Mouse (Mus musculus) heart, embryonic 10.5 days (tissue): ENCODE measurements around the gene Myo5c. TPM values are rescaled to one million over a fixed set of nuclear protein-coding genes. Genes with fewer than 3 reads are reported as not detected.

Experiments
- DNase-seq: peaks from one replicate; pipeline ENCODE4 v3.0.0-alpha.2; 2017; ENCODE audit warnings: low spot score
- H3K27ac ChIP-seq: fragments of 300-500 bp; sonication (generic); 2 replicates; pipeline ENCODE4 v1.5.1; 2016; ENCODE audit warnings: mild to moderate bottlenecking
- H3K27me3 ChIP-seq: fragments of 300-500 bp; sonication (generic); 2 replicates; pipeline ENCODE4 v1.6.1; 2016; ENCODE audit warnings: mild to moderate bottlenecking; ENCODE audit not compliant: poor library complexity, insufficient read depth, severe bottlenecking
- H3K36me3 ChIP-seq: fragments of 300-500 bp; sonication (generic); 2 replicates; pipeline ENCODE4 v1.6.1; 2016; ENCODE audit warnings: mild to moderate bottlenecking, moderate library complexity
- H3K4me1 ChIP-seq: fragments of 300-500 bp; sonication (generic); 2 replicates; pipeline ENCODE4 v1.6.1; 2016; ENCODE audit warnings: mild to moderate bottlenecking
- H3K4me3 ChIP-seq: fragments of 300-500 bp; sonication (generic); 2 replicates; pipeline ENCODE4 v1.5.1; 2016; ENCODE audit warnings: mild to moderate bottlenecking, moderate library complexity
- H3K9me3 ChIP-seq: fragments of 300-500 bp; sonication (generic); 2 replicates; pipeline ENCODE4 v1.6.1; 2016; ENCODE audit warnings: mild to moderate bottlenecking, moderate library complexity
- WGBS: fragments of 180-500 bp; shearing (Covaris S2); methylation state at CpG from one replicate; pipeline ENCODE4 v1.1.7; 2016; 5-methylcytosine and 5-hydroxymethylcytosine counted together
- polyA plus RNA-seq: library from polyadenylated mRNA; unstranded; fragments of >200 nt; fragmentation: Nextera tagmentation; extraction: Ambion mirVana; gene quantifications from 2 replicates; pipeline ENCODE4 v1.2.1, GENCODE M21; 2016

The Myo5c gene
- 0.51 and 1.4 TPM in 2 replicates for polyA plus RNA-seq

- Histone ChIP-seq H3K36me3 (no peaks in the 10 kb centered on the region), H3K27ac (0 out of 2 replicates have a peak within 1 kb of the TSS, but pooled peaks have one; percentile 24), H3K4me3 (peak within 1 kb of the TSS; percentile 70), H3K4me1 (peaks cover 33% of the 10 kb centered on the region), H3K9me3 (no peaks in the 10 kb centered on the region), H3K27me3 (peaks cover 44% of the 10 kb centered on the region)
- peak; percentile 78 for DNase-seq
- 3% methylated on average over 48 of the region's 48 CpGs for WGBS
Observed at GRCm38 (mm10) chr9:75231841-75232746, at the start of gene Myo5c. Gene Myo5c, plus strand, starts transcription at chr9:75232020.

- no peak for DNase-seq
- Histone ChIP-seq H3K36me3 (peaks cover 38% of the 10 kb centered on the region), H3K27ac (no peak overlapping the region), H3K4me3 (no peak overlapping the region), H3K4me1 (no peaks in the 10 kb centered on the region), H3K27me3 (no peaks in the 10 kb centered on the region), H3K9me3 (no peaks in the 10 kb centered on the region)
- WGBS, result 75% methylated on average over 3 of the region's 3 CpGs
Observed at GRCm38 (mm10) chr9:75187646-75188260, 44.1 kb upstream of the Myo5c start.

- no peak for DNase-seq
- Histone ChIP-seq H3K4me3 (no peak overlapping the region), H3K27ac (no peak overlapping the region), H3K36me3 (peaks cover 12% of the 10 kb centered on the region), H3K27me3 (no peaks in the 10 kb centered on the region), H3K4me1 (peaks cover 14% of the 10 kb centered on the region; the same call in 1 of the 2 replicates), H3K9me3 (no peaks in the 10 kb centered on the region)
- WGBS, result 64% methylated on average over 4 of the region's 4 CpGs
Observed at GRCm38 (mm10) chr9:75193858-75194257, 38.0 kb upstream of the Myo5c start.

GRCm38 (mm10) chr9:75196335-75196734 is 35.5 kb upstream of the Myo5c start:
- no peaks in the 10 kb centered on the region for H3K27me3 ChIP-seq
- no peaks in the 10 kb centered on the region for H3K9me3 ChIP-seq
- no peak for DNase-seq
- peaks cover 20% of the 10 kb centered on the region for H3K36me3 ChIP-seq
- H3K4me3 ChIP-seq, result no peak overlapping the region
- peaks cover 14% of the 10 kb centered on the region; the same call in 1 of the 2 replicates for H3K4me1 ChIP-seq
- WGBS, result 31% methylated on average over 2 of the region's 2 CpGs
- 0 out of 2 replicates have a peak overlapping the region, but pooled peaks have one; percentile 59 for H3K27ac ChIP-seq

- peaks cover 28% of the 10 kb centered on the region for H3K36me3 ChIP-seq
- H3K4me1 ChIP-seq, result peaks cover 14% of the 10 kb centered on the region; the same call in 1 of the 2 replicates
- no peaks in the 10 kb centered on the region for H3K27me3 ChIP-seq
- H3K27ac ChIP-seq, result no peak overlapping the region
- no peak for DNase-seq
- 56% methylated on average over 6 of the region's 6 CpGs for WGBS
- H3K4me3 ChIP-seq, result no peak overlapping the region
- H3K9me3 ChIP-seq, result no peaks in the 10 kb centered on the region
Observed at GRCm38 (mm10) chr9:75197297-75197696, 34.5 kb upstream of the Myo5c start.

- H3K9me3 ChIP-seq, result no peaks in the 10 kb centered on the region
- no peak overlapping the region for H3K27ac ChIP-seq
- no peak for DNase-seq
- no peak overlapping the region for H3K4me3 ChIP-seq
- WGBS, result 91% methylated on average over 1 of the region's 1 CpGs
- H3K4me1 ChIP-seq, result peaks cover under 1% of the 10 kb centered on the region; the same call in 1 of the 2 replicates
- peaks cover 48% of the 10 kb centered on the region for H3K36me3 ChIP-seq
- H3K27me3 ChIP-seq, result no peaks in the 10 kb centered on the region
Observed at GRCm38 (mm10) chr9:75201506-75201905, 30.3 kb upstream of the Myo5c start.

GRCm38 (mm10) chr9:75202036-75202435 is 29.8 kb upstream of the Myo5c start:
- no peak for DNase-seq
- WGBS, result 90% methylated on average over 2 of the region's 2 CpGs
- Histone ChIP-seq H3K4me3 (no peak overlapping the region), H3K9me3 (no peaks in the 10 kb centered on the region), H3K27me3 (no peaks in the 10 kb centered on the region), H3K4me1 (no peaks in the 10 kb centered on the region), H3K27ac (no peak overlapping the region), H3K36me3 (peaks cover 48% of the 10 kb centered on the region)

- Histone ChIP-seq H3K9me3 (no peaks in the 10 kb centered on the region), H3K36me3 (peaks cover 31% of the 10 kb centered on the region), H3K4me3 (no peak overlapping the region), H3K4me1 (peaks cover 4% of the 10 kb centered on the region; the same call in 1 of the 2 replicates), H3K27ac (no peak overlapping the region), H3K27me3 (no peaks in the 10 kb centered on the region)
- no peak for DNase-seq
- WGBS, result 81% methylated on average over 1 of the region's 1 CpGs
Observed at GRCm38 (mm10) chr9:75209246-75209645, 22.6 kb upstream of the Myo5c start.

GRCm38 (mm10) chr9:75210269-75210668 is 21.6 kb upstream of the Myo5c start:
- peaks cover 34% of the 10 kb centered on the region for H3K36me3 ChIP-seq
- 79% methylated on average over 2 of the region's 2 CpGs for WGBS
- no peak for DNase-seq
- H3K27me3 ChIP-seq, result no peaks in the 10 kb centered on the region
- no peak overlapping the region for H3K27ac ChIP-seq
- H3K4me3 ChIP-seq, result no peak overlapping the region
- no peaks in the 10 kb centered on the region for H3K9me3 ChIP-seq
- H3K4me1 ChIP-seq, result peaks cover 4% of the 10 kb centered on the region; the same call in 1 of the 2 replicates

- no peak for DNase-seq
- no peak overlapping the region for H3K27ac ChIP-seq
- H3K4me1 ChIP-seq, result peaks cover 4% of the 10 kb centered on the region; the same call in 1 of the 2 replicates
- H3K4me3 ChIP-seq, result no peak overlapping the region
- H3K36me3 ChIP-seq, result peaks cover 50% of the 10 kb centered on the region
- H3K27me3 ChIP-seq, result no peaks in the 10 kb centered on the region
- 90% methylated on average over 11 of the region's 11 CpGs for WGBS
- no peaks in the 10 kb centered on the region for H3K9me3 ChIP-seq
Observed at GRCm38 (mm10) chr9:75214743-75215413, 16.9 kb upstream of the Myo5c start.

GRCm38 (mm10) chr9:75219942-75220341 is 11.9 kb upstream of the Myo5c start:
- H3K9me3 ChIP-seq, result no peaks in the 10 kb centered on the region
- peaks cover 8% of the 10 kb centered on the region for H3K4me1 ChIP-seq
- H3K4me3 ChIP-seq, result no peak overlapping the region
- H3K27me3 ChIP-seq, result no peaks in the 10 kb centered on the region
- no peak overlapping the region for H3K27ac ChIP-seq
- 76% methylated on average over 5 of the region's 5 CpGs for WGBS
- DNase-seq, result no peak
- H3K36me3 ChIP-seq, result peaks cover 29% of the 10 kb centered on the region

GRCm38 (mm10) chr9:75221420-75222287 is 10.2 kb upstream of the Myo5c start:
- H3K36me3 ChIP-seq, result peaks cover 14% of the 10 kb centered on the region; the same call in 1 of the 2 replicates
- DNase-seq, result no peak
- H3K9me3 ChIP-seq, result no peaks in the 10 kb centered on the region
- no peak overlapping the region for H3K27ac ChIP-seq
- no peak overlapping the region for H3K4me3 ChIP-seq
- WGBS, result 56% methylated on average over 10 of the region's 10 CpGs
- peaks cover 8% of the 10 kb centered on the region for H3K4me1 ChIP-seq
- no peaks in the 10 kb centered on the region for H3K27me3 ChIP-seq
